Mouse (Mus musculus) adrenal gland, postnatal 4 days (tissue): Measurements from ENCODE around the gene Palm2. TPM values are rescaled to one million over a fixed set of nuclear protein-coding genes. Genes with fewer than 3 reads are reported as not detected.

Experiments used
- DNase-seq, 2 experiments: peaks; one replicate each; pipeline ENCODE4 v3.0.0; 2021 to 2022; ENCODE audit warnings: low spot score in 2 of 2, mixed read lengths in 2 of 2
- total RNA-seq, 2 experiments: library from RNA; stranded (reverse); gene quantifications; 2 replicates each; pipeline ENCODE4 v1.2.3; 2021

Gene Palm2
- total RNA-seq, 2 experiments from 2014 or later, result 36.6 to 42.6 TPM

DNA sequence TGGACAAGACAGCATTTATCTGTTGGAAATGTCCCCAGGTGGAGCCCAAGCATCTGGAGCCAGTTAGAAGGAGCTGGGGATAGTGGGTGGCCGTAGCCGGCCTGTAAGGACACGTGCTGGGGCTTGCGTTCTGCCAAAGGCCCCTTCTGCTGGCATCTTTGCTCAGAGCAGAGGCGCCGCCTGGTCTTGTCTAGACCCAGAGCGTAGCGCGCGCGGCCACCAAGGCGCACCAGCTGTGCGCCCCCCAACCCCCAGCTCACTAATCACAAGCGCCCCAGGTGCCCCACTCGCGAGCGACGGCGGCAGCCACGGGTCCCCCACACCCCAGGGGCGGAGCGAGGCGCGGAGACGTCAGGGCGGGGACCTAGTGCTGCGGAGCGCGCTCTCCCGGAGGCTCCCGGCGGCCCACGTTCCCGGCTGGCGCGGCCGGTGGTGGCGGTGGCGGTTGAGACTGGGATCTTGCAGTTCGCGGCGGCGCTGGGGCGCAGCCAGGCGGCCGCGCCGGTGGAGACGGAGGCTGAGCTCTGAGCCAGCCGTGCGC lies 133.7 kb downstream of the Palm2 start, which contains the start of gene Pakap:
TSS of gene Pakap (plus strand) at position 514 of the 541 bp plus-strand sequence.
- DNase-seq, result peak; percentile 39 to 42

- no peak for DNase-seq
Measured at GRCm38 (mm10) chr4:57568268-57569068, 134.4 kb downstream of the Palm2 start.

DNA sequence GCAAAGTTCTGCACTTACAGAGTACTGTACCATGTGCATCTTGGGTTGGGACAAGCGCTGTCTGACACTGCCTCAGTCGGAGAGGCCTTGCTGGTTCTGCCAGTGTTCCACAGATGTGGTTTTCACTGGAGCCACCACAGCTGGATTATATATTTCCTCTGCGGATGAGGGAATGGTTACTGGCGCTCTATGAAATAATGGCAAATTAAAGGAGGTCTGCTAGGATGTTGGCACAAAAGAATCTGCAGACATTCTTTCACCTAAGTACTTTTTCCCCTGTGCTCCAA lies 135.0 kb downstream of the Palm2 start:
- DNase-seq, result no peak

DNA sequence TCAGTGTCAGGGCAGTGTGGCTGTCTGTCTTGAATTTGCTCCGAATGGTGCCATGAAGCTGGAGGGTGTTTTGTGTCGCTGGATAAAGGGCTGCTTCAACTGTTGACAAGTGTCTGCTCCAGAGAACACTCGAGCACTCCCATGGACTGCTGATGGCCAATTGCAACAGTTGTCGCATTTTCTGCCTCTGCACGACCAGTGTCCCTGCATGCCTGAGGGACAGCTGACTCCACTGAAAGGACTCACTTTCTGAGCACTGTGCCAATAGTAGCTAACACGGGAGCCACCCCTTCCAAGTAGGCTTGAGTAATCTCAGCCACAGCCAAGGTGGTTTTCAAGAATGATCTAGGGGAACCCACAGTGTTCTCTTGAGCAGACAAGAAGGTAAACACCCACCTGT lies 135.7 kb downstream of the Palm2 start:
- DNase-seq, result no peak

- DNase-seq, result no peak
Measured at GRCm38 (mm10) chr4:57570229-57570628, 136.2 kb downstream of the Palm2 start.

DNA sequence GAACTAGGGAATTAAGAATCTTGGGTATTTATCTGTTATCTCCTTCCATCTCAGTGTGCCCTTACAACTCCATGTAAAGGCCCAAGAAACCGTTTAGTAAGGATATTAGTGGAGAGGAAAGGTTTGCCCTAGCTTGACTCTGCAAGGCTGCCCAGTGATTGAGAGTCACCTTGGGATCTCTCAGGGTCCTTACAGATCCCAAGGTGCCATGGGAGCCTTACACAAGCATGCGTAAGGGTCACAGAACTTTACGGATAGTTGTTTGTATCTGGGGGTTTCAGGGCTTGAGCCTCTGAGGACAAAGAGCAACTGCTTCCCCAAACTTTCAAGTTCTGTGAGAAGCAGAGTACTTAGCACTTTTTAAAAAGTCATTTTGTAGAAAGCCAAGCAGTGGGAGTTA lies 140.1 kb downstream of the Palm2 start:
- no peak for DNase-seq

GRCm38 (mm10) chr4:57574646-57575045 lies 140.6 kb downstream of the Palm2 start:
- peak; percentile 13 to 34 for DNase-seq

DNA sequence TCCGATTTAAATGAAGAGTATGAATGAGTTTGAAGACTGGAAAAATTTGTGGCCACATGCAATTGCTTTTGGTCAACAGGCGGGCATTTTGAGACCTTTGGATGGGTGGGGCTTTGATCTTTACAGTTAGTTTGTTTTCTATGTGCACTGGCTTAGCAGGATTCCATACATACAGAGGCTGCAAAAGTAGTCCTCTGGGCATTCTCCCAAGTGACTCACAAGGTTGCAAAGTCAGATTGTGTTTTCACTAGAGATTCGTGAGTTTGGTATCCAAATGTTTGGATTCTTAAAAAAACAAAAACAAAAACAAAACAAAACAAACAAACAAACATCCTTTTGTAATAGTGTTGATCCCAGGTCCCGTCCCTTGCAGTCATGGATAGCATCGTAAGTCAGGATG lies 141.6 kb downstream of the Palm2 start:
- no peak for DNase-seq

- DNase-seq, result no peak
Measured at GRCm38 (mm10) chr4:57576095-57576494, 142.0 kb downstream of the Palm2 start.

- no peak for DNase-seq
Measured at GRCm38 (mm10) chr4:57579683-57580082, 145.6 kb downstream of the Palm2 start.

- DNase-seq, result no peak
Measured at GRCm38 (mm10) chr4:57585281-57585800, 151.3 kb downstream of the Palm2 start.

DNA sequence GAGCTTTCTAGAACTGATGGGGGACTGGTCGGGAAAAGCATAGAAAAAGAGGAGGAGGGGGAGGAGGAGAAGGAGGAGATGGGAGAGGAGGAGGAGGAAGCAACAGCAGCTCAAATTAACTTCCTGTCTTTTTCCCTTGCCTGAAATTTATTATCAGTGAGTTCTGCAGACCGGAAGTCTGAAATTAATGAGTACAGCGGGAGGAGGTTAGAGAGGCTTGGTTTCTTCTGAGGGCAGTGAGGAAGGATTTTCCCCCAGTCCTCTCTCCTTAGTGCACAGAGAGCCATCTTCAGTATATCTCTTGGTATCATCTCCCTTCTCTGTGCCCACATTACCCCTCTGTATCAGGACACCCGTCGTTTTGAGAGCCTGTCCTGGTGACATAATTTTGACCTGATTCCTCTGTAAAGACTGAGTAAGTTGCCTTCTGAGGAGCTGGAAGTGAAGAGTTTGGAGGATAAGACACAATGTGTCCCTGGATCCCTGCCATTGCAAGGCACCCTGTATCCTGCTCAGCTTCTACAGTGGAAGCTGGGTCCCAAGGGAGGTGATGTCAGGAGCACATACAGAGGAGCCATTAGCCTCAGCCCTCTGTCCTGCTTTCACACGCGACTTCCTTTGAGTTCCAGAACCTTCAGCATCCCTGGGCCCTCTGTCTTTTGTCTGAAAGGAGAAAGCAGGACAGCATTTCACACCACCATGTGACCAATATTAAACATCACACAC lies 153.0 kb downstream of the Palm2 start:
- no peak for DNase-seq

DNA sequence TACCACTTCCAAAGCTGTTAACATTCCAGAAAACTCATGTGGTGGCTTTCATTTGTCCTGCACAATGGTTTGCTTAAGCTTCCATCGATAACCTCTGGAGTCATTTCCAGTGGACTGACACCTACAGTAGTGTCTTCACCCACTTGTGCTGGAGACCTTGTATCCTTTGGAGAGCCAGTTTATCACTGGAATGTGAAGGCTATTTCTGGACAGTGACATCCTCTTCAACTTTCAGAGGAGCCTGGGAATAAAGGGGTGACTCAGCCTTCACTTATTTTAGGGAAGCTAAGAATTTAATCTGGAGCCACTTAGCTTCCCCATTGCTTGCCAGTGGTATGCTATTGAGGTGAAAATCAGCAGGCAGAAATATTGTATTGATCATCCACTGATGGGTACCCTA lies 154.3 kb downstream of the Palm2 start:
- no peak for DNase-seq

- DNase-seq, result no peak
Measured at GRCm38 (mm10) chr4:57592751-57593150, 158.7 kb downstream of the Palm2 start.

DNA sequence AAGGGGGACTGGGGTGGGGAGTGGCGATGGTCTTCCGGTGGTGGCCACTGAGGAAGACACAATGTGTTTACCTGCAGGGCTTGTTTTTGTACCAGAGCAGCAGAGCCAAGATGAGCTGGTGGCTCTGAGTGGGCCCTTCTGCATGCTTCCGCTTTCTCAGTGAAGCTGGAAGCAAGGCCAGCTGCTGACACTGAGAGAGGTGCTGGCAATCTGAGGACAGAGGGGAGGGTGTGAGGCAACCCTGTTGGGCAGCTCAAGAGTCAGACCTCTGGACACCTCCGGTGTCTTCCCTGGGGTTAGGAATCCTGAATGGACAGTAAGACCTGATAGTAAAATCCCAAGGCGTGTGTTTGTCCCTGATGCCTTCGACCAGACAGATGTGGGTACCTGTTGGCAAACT lies 165.9 kb downstream of the Palm2 start:
- DNase-seq, result no peak

DNA sequence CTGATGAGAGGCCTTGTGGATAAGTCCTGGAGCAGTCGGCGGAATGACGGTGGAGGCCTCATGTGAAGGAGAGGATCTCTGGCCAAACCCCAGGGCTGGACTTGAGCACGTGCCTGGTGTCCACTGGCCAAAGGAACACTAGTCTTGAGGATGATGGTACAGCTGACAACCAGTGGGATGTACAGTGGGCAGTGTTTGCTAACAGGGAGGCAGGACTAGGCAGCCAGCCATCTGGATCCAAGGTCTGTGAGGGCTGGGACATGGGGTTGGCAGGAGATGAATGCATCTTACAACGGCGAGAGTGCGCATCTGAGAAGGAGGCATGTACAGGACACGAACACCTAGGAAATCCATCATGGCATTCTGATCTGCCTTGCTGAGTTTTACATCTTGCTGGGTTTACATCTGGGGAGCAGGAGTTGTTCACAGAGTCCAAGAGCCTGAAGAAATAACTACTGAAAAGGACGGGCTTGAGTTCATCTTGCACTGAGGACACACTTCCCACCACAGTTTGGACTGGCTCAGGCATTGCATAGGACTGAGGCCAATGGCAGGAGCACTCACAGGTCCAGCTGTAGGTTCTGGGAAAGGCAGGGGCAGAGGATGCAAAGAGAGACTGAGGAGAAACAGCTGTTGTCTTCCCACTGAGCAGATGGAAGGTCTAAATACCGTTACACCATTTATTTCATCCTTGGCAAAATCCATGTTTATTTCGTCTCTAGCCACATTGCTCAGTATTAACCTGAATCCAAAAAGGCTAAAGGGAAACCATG lies 166.8 kb downstream of the Palm2 start:
- no peak for DNase-seq

DNA sequence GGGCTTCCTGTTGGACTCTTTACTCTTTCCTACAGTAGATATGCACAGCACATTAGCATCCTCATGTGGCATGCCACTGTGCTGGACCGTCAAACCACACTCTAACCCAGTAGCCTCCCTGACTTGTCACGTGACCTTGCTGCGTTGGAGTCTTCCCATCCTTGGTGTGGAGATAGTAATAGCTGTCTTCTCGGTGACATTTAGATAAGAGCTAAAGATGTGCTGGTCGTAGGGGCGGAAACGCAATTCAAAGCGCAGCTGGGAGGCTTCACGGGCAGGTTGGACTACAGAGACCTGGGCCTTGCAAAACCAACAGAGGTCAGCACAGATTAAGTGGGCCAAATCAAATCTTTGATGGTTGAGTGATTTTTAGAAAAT lies 167.4 kb downstream of the Palm2 start:
- no peak for DNase-seq

GRCm38 (mm10) chr4:57601903-57602617 lies 168.0 kb downstream of the Palm2 start:
- DNase-seq, result no peak

DNA sequence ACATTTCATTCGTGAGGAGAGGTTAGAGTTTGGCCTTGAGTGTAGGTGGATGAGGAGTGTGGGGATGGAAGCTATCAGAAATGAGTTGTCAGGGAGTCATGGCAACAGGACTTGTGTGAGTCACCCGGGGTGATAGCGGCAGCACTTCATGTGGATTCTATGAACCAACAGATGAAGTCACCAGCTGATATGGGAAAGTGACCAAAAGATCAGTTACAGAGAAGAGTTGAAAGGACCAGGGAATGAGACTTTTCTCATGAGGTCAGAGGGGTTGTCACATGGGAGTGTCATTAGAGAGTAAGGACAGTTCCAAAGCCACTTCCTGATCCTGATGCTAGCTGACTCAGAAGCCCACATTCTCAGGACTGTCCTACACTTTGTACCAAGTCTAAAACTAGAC lies 172.2 kb downstream of the Palm2 start:
- DNase-seq, result no peak

DNA sequence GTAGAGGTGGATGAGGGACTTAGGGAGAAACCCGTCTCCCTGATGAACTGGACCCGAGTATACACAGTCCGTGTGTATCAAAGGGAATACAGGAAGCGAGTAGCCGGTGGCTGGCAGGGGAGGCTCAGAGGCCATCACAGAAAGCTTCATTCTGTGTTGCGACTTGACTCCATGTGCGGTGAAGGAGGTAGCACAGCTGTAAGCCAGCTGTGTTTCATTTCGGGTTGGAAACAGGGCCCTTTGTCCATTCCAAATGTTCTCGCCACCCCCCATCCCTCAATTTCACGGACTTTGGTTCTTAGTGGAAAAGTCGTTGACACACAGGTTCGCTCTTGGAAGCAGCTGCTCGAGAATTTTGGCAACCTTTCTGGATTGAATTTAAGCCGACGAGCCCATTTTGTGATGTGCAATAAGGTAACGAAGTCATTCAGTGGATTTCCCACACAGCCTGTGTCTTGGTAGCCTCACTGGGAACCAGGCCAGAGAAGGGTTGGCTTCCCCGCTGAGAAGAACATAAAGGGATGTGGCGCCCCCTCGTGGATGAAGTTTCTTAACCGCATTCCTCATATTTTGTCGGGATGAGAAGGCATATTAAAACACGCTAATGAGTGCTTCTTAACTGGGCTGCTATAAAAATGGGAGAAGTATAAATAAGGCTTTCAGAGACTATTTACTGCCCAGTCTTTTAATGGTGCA lies 173.3 kb downstream of the Palm2 start:
- peak; percentile 55 to 74 for DNase-seq
